Mouse (Mus musculus) adrenal gland, adult 2 months (tissue): ENCODE measurements around the gene Nipsnap3b. TPM values are rescaled to one million over a fixed set of nuclear protein-coding genes. Genes with fewer than 3 reads are reported as not detected.

Experiments used
- DNase-seq: peaks from one replicate; pipeline ENCODE4 v3.0.0; 2021
- long read RNA-seq: library from polyadenylated mRNA; stranded (forward); transcript quantifications from one replicate; pipeline ENCODE4 v2.0.0, GENCODE M21; 2021
- polyA plus RNA-seq: library from polyadenylated mRNA; depleted of rRNA; stranded (reverse); fragments of >200 nt; gene quantifications from 2 replicates; pipeline ENCODE4 v1.2.3, GENCODE M21; 2012; rRNA removed
- total RNA-seq, 2 experiments: library from RNA; stranded (reverse); gene quantifications; 2 replicates each; pipeline ENCODE4 v1.2.3; 2021

Gene Nipsnap3b
- 10 to 100 TPM; 32.7 to 58.8 TPM for total RNA-seq
- 46.2 and 61.3 TPM in 2 replicates for polyA plus RNA-seq
- long read RNA-seq, transcript Nipsnap3b-201 (6 exons, 1,552 nt) = major isoform, 43 of 48 reads
- long read RNA-seq, partial matches to known transcripts = 1 of 48 reads
- long read RNA-seq, other reads (novel, unspliced or antisense) = 3 of 48 reads

DNA sequence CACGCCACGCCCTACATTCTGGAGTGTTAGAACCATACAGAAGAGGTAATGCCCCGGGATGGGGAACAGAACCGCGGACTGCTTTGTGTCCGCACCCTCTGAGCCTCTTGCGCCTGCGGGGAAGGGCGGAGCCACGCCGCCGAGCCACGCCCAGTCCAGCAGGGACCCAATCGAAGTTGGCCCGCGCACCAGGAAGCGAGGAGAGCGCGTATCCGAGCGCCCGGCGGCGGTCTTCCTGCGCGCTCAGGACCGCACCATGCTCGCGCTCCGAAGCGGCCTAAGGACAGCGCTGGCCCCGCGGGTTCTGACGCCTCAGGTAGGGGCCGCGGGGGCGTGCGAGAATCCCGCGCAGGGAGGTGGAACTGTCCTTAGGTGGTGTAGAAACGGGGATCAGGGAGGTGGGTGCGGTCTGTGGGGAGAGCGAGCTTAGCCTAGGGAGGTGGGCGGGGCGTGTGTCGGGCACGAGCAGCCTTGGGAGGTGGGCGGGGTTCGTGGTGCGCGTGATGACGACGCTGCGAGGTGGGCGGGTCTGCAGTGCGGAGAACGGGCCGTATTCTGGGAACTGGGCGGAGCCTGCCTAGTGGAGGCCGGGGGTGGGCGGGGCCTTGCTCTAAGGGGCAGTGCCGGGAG lies at the start of gene Nipsnap3b:
Gene Nipsnap3b, plus strand, starts transcription at position 149 of the 630 bp plus-strand sequence.
- DNase-seq = peak; percentile 97

DNA sequence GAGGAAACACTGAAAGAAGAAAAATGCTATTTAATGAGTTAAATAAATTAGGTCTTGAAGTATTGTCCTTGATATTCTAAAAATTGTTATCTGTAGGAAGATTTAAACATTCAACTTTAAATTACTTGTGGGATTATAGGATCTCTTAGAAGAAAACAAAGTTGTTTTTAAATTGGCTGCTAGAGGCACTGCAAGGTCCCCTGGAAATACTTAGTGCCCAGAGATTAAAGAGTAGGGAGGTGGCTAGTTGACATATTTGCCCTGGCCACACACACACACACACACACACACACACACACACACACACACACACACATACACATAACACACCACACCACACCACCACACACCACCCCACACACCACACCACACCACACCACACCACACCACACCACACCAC lies 47.4 kb upstream of the Nipsnap3b start, which contains the start of gene Olfr270:
Gene Olfr270, plus strand, starts transcription at position 301 of the 400 bp plus-strand sequence.
- no peak for DNase-seq

DNA sequence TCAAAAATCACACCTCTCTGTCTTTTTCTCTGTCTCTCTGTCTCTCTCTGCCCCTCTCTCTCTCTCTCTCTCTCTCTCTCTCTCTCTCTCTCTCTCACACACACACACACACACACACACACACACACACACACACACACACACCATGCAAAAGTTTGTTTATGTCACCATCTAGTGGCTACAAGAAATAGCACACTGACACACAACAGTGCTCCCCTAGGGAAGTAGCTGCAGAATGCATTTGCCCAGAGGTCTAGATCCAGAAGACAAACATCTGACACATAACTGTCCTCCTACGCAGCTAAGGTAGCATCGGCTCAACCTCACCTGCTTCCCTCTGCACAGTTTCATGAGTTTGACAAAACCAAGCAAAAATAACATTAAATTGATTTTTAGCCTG lies 26.5 kb upstream of the Nipsnap3b start:
- DNase-seq = no peak

DNA sequence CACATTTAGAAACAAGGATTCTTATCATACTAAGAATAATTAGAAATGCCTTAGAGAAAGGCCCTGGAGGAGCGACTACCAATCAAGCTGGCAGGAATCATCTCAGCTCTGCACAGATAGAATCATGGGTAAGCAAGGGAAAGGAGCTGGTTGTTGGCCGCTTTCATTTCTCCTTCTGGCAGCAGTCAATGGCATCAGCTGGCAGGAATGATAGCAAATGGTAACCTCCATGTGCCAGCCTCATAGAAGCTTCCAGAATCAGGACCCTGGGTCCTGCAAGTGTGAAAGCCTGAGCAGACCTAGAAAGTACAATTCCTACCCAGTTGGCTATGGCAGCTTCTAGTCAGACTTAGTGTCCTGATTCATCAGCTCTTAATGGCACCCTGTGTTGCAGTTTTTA lies 25.4 kb upstream of the Nipsnap3b start:
- no peak for DNase-seq

DNA sequence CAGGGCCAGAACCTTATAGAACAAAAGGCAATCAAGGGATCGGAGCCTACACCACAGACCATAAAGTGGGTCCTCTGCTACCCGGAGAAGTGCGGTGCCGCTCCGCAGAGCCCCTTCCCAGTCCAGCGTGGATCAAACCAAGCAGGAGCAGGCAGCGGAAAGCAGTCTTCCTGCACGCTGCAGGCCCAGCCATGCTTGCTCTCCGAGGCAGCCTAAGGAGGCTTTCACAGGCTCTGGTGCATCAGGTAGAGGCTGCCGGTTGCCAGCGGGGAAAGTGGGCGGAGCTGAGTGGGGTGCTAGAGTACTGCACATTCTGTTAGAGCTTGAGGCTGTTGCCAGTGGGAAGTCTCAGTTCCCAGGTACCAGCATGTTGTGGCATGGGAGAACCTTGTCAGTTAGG lies 22.4 kb upstream of the Nipsnap3b start, which contains the start of gene Nipsnap3a:
Gene Nipsnap3a, plus strand, starts transcription at position 25 of the 400 bp plus-strand sequence.
- DNase-seq = no peak

DNA sequence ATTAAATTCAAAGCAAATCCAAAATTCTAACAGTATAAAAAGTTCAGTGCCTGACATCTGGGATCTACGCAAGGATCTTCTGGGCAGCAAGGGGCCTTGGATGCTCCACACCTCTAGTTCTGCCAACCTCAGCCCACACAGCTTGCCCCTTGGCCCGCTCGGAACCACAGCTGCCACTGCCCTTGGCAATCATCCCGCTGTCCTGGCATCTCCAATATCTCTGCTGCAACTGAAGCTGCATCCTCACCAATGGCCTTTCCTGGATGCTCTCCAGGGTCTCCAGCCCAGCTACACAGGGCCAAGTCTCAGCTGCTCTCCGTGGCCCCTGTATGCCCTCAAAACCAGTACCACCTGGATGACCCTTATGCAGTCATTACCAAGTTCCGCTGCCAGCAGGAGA lies 12.2 kb upstream of the Nipsnap3b start:
- DNase-seq = no peak

DNA sequence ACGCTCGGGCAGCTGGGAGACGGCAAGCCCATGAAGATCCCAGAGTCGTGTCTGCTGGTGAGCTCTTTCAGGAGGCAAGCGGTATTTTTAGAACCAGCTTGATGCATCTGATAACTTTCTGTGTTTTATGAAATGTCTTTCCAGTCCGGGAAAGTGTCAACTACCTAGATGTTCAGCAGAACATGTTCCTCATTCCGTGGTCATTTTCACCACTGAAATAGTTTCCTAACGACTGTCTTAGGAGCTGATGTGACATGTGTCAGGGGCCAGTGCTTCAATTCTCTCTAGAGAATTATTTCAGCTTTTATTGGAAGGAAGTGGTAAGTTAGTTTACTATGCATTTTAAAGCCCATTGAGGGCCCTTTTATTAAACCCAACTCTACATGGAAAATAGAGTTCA lies 11.5 kb upstream of the Nipsnap3b start:
- DNase-seq = no peak

DNA sequence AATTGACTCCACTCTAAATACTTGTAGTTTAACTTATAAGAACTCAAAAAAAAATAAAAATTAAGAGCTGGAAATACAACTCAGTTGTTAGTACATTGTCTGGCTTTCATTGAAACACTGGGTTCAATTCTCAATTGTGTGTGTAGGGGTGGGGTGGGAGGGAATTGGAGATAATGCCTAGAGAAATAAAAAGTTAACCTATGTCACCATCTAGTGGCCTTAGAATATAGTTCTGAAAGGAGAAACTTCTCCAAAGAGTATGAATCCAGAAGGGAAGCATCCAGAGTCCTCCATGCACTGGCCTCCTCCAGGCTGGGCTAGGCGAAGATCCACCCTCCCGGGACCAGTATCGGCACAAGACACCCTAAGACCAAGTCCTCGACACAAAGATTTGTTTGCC lies 2.5 kb upstream of the Nipsnap3b start:
- DNase-seq = no peak

DNA sequence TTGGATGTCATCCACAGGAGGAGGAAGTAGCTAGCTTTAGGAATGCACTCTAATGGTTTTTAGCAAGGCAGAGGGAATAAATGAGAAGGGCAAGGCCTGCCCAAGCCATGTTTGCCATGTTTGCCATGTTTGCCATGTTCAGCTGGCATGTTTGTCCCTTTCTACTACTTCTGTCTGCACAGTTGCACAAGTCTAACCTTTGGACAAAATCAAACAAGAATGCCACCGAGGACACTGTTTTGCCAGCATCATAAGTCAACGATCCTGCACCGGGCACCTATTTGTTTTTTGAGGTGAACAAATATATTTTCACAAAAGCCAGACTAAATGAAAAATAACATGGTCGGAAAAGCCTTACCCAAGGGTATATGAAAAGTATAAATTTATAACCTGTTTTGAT lies 1.8 kb upstream of the Nipsnap3b start:
- no peak for DNase-seq

DNA sequence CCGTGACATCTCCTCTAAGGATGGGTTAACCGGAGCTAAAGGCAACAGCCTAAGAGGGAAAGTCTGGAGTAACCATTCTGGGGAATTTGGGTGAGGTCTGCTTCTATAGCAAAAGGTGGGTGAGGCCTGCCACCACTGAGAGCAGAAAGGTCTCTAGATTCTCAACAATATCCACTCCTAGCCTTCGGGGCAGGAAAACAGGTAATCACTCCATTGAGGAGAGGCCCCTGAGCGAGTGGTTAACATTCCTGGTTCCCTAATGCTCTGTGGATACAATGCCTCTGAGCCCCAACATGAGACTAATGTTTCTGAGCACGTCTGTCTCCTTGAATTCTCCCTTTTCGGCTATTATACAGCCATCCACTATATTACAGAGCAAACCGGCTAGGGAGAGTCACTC lies 2.7 kb downstream of the Nipsnap3b start:
- DNase-seq = no peak

DNA sequence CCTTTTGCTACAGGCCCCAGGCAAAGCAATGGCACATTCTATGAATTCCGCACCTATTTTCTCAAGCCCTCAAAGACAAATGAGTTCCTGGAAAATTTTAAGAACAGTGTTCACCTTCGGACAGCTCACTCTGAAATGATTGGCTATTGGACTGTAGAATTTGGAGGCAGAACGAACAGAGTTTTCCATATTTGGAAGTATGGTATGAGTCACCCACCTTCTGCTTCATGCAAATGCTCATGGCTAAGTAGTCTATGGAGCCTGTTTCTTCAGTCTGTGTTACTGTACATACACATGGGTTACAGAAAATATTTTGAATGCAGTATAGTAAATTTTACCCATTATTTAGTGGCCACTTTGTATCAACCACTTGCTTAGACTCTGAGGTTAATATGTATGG lies 3.3 kb downstream of the Nipsnap3b start:
- no peak for DNase-seq

DNA sequence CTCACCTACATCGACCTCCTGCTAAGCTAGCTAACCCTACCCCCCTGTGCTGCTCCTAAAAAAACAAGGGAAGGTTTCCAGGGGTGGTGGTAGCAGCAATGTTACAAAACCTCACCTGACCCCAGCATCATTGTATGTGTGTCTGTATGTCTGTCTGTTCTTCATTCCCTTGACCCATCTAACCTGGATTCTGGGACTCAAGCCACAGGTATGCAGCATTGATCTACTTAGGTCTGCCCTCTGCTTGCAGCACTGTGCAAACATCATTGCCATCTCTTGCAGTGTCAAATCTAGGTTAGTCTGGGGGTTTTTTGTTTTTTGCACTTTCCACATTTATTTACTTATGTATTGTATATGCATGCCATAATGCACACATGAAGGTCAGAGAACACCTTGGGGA lies 6.7 kb downstream of the Nipsnap3b start:
- no peak for DNase-seq

DNA sequence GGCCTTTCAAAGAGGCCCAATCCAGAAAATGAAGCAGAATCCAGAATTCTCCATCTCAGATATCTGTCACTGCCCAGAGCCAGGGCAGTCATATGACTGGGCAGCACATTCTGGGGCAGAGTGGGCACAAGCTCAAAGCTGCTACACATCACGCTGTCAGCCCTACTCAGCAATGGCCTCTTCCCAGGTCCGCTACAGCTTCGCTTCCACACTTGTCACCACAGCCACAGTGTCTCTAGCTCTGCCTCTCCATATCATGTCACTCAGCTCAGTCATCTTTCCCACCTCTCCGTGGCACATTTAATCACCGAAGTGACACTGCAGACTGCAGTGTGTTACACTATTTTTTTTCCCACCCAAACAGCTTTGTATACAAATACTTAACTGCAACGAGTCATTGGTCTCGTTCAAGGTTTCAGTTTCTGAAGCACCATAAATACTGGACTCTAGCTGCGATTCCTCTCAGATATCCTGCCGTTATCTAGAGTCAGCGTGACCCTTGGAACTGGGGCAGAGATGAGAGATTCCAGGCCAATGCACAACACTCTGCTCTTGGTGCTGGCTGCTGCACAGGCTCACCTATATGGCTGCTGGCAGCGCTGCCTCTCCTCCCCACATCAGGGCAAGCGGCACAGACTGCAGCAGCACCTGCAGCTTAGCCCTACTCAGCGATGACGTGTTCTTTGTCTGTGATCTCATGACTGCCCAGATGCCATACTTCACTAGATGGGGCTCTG lies 11.7 kb downstream of the Nipsnap3b start:
- no peak for DNase-seq

DNA sequence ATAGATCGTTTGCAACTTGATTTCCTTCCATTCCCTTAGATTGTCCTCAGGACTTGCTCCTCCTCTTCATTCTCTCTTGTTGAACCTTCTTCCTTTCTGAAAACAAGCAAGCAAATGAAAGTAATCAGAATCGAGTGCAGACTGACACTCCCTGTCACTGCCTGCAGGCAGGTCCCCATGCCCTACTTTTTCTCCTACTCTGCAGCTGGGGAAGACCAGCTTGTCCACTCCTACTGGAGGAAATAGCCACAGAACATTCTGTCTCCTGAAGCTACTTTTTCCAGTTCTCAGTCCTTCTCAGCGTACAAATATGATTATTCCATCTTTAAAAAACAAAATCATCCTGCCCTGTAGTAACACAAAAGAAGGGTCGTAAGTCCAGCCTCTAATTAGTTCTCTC lies 12.7 kb downstream of the Nipsnap3b start:
- DNase-seq = no peak

DNA sequence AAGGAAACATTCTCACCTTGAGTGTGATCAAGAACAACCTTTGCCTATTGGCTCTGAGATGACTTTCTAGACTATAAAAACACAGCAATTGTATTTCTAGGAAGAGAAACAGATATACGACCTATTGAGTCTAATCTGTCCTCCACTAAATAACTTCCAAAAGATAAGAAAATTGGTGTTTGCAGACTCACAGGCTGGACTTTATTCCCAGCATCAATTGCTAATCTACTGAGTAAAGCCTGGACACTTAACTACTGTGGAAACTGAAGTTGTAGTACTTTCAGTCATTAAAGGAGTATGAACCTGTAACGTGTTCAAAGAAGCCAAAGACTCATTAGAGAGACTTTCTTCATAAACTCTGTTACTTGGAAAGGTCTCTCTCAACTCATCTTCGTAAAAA lies 16.1 kb downstream of the Nipsnap3b start:
- no peak for DNase-seq

DNA sequence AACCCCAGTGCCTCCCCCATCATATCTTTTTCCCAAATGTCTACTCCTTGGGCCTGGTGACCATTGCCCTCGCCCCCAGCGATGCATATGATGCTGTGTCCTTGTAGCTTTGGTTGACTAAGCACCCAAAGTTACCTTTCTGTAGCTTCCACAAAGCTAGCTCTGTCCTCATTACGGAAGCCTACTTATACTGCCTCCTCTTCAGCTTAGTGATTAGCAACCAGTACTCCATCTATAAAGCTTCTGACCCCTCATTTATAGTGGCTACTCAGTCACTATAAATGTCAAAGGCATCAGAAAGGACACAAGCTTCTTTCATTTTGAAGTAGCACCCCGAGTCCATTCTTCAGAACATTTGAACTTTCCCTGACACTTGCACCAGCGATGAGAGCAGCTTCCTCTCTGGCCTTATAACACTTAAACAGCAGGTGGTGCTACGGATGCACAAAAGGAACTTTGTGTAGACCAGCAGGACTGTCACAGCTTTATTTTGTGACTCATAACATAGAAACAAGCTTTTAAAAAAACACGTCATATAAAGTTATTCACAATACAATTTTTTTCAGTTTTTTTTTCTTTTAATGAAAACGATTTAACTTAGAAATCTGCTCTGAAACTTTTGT lies 18.8 kb downstream of the Nipsnap3b start:
- DNase-seq = no peak

DNA sequence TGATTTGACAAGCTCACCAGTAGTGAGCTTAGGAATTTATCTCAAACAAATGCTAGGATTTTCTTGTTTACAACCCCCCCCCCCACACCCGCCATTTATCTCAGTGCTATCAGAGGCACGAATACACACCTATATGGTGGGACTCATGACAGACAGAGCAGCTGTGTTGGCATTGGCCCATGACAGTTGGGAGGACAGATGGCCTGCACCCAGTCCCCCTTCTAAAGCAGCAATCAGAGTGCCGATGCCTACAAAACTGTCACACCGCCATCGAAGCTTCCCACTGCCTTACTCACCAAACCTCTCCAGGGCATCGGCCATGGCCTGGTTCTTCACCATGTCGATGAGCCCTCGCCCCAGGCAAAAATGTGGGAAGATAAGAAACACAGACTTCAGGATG lies 32.1 kb downstream of the Nipsnap3b start:
- no peak for DNase-seq

DNA sequence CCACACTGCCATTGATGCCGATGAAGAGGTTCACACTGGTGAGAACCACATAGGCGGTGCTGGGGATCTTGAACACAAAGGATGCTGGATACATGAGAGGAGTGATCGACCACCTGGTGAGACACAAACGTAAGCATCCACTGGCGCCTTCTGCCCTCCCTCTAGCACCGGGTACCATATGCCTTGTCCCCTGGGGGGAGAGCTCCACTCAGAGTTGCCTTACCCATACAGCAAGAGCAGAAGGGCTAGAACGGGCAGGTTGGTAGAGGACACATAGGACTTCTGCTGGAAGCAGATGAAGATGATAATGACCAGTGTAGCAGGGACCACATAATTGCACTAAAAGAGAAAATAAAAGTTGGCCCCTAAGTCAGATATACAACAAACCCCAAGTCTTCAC lies 34.1 kb downstream of the Nipsnap3b start:
- DNase-seq = no peak

DNA sequence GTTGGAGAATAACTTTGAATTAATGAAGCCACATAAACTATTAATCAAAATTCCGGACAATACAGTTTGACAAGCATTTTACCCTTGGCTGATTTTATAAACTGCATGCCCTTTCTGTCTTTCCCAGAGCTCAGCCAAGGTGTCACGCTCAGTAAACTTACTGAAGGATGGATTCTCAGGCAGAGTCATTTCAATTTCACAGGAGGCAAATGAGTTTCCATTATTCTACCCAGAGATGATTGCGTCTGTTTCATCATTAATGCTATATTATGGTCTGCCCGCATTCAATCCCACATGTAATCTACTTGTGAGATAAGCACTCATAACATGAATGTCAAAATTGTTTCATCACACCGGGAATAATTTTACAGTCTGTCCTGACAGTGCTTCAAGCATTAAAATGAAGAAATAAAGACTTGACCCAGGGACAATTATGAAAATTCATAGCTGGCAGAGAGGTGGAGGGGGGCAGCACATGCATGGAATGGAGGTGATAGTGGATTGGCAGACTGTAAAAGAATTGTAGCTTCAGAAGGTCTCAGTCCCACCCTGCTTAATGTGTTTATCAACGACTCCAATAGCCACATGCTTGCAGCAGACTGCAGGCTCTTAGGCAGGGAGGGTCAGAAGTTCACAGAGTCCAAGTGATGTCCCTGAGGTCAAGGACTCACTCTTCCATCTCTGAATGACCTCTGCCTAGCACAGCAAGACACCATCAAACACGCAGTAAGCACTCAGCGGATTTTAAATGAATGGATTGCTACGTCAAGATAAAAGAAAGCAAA lies 34.8 kb downstream of the Nipsnap3b start:
- no peak for DNase-seq

DNA sequence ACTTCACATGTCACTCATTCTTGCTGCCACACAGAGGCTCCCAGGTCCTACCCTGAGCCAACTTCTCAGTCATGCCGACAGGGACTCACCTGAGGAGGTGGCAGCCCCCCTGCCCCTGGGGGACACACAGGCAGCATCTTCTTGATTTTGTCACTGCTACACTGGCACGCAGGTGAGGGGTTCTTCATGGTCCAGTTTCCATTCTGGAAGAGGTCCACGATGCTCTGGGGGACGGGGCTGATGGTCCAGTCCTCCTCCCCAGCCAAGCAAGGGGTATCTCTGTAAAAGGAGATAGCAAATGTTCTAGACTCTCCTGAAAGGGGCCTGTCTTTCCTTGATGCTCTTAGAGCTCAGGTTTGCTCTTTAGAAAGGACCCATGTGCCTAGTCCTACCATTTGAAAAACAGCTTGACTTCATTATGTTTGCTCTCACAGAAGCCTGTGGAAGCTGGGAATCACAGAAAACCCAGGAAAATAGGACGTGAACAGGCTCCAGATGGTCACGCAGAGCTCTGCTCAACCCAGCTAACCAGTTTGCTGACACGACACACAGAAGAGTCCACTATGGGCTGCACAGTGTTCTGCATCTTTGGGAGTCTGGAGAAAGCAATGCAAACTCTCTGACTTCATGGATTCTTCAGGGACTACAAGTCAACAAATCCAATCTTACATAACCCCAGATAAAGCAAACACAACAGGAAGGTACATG lies 50.8 kb downstream of the Nipsnap3b start:
- no peak for DNase-seq
